Mouse (Mus musculus) small intestine, adult 2 months (tissue): ENCODE results near the gene Upk3a. TPM values are rescaled to one million over a fixed set of nuclear protein-coding genes. Genes with fewer than 3 reads are reported as not detected.

Experiments
- H3K27ac ChIP-seq: fragments of 200-500 bp; 2 replicates; pipeline ENCODE4 v1.5.1; 2012; ENCODE audit warnings: low read depth, low read length, control low read depth, inconsistent platforms; ENCODE audit not compliant: insufficient read depth
- H3K27me3 ChIP-seq: fragments of 200-500 bp; 2 replicates; pipeline ENCODE4 v1.6.1; 2012; ENCODE audit warnings: mild to moderate bottlenecking, moderate library complexity, low read length, inconsistent platforms; ENCODE audit not compliant: control insufficient read depth, insufficient read depth
- H3K36me3 ChIP-seq: fragments of 200-500 bp; 2 replicates; pipeline ENCODE4 v1.6.1; 2012; ENCODE audit warnings: mild to moderate bottlenecking, low read length, control low read depth, inconsistent platforms; ENCODE audit not compliant: control insufficient read depth, insufficient read depth
- H3K4me1 ChIP-seq: fragments of 200-500 bp; 2 replicates; pipeline ENCODE4 v1.6.1; 2012; ENCODE audit warnings: low read length, inconsistent platforms, mixed read lengths; ENCODE audit not compliant: control insufficient read depth, insufficient read depth, insufficient read length
- H3K4me3 ChIP-seq: fragments of 200-500 bp; 2 replicates; pipeline ENCODE4 v1.5.1; 2012; ENCODE audit warnings: low read depth, mild to moderate bottlenecking, control low read depth, inconsistent platforms, low read length, moderate library complexity
- CTCF ChIP-seq: fragments of 200-500 bp; IDR thresholded peaks from 2 replicates; pipeline ENCODE4 v1.5.1; 2012; ENCODE audit warnings: low read depth, mild to moderate bottlenecking, control low read depth, inconsistent platforms, low read length, moderate library complexity, mixed read lengths; ENCODE audit not compliant: insufficient replicate concordance, insufficient read length; ENCODE audit errors: extremely low read depth
- POLR2A ChIP-seq: fragments of 200-500 bp; IDR thresholded peaks from 2 replicates; pipeline ENCODE4 v1.6.1; 2012; ENCODE audit warnings: low read depth, mild to moderate bottlenecking, control low read depth, inconsistent platforms, low read length, moderate library complexity
- WGBS: fragments of 180-500 bp; shearing (Covaris S2); methylation state at CpG from one replicate; pipeline ENCODE4 v1.1.7; 2018; 5-methylcytosine and 5-hydroxymethylcytosine counted together
- polyA plus RNA-seq: library from polyadenylated mRNA; depleted of rRNA; stranded (reverse); fragments of >200 nt; gene quantifications from 2 replicates; pipeline ENCODE4 v1.2.3, GENCODE M21; 2012; rRNA removed

Gene Upk3a
- polyA plus RNA-seq, 1 experiment, result 6.3 TPM

- no peaks in the 10 kb centered on the region for H3K36me3 ChIP-seq
- H3K4me1 ChIP-seq, result peaks cover 2% of the 10 kb centered on the region; the same call in 1 of the 2 replicates
- H3K27me3 ChIP-seq, result no peaks in the 10 kb centered on the region
- H3K27ac ChIP-seq, result no peak overlapping the region
- no peak overlapping the region for H3K4me3 ChIP-seq
- 7% methylated on average over 2 of the region's 2 CpGs for WGBS
- TF ChIP-seq CTCF (no peak), POLR2A (no peak)
Measured at GRCm38 (mm10) chr15:85070561-85070960, 53.6 kb downstream of the Upk3a start.

Other genes starting within 250 kb of the Upk3a start
- gene Phf21b, start 161.1 kb upstream of the Upk3a start, polyA plus RNA-seq, result 2.1 and 5.1 TPM in 2 replicates
- 0.05 and 0.09 TPM in 2 replicates for gene Gm29666, start 97.1 kb upstream of the Upk3a start, polyA plus RNA-seq
- 3.7 and 7.3 TPM in 2 replicates for gene Nup50, start 93.7 kb upstream of the Upk3a start, polyA plus RNA-seq
- gene 5031439G07Rik, start 28.6 kb upstream of the Upk3a start, polyA plus RNA-seq, result 7.9 and 14.3 TPM in 2 replicates
- gene Fam118a, start 11.8 kb downstream of the Upk3a start, polyA plus RNA-seq, result 2.0 and 21.4 TPM in 2 replicates
- not detected in 2 replicates for gene Smc1b, start 114.8 kb downstream of the Upk3a start, polyA plus RNA-seq
- gene Ribc2, start 114.9 kb downstream of the Upk3a start, polyA plus RNA-seq, result not detected in 2 replicates
- 139 and 456 TPM in 2 replicates for gene Fbln1, start 188.8 kb downstream of the Upk3a start, polyA plus RNA-seq